Mouse (Mus musculus): ENCODE results near the gene Nsdhl.

DNA sequence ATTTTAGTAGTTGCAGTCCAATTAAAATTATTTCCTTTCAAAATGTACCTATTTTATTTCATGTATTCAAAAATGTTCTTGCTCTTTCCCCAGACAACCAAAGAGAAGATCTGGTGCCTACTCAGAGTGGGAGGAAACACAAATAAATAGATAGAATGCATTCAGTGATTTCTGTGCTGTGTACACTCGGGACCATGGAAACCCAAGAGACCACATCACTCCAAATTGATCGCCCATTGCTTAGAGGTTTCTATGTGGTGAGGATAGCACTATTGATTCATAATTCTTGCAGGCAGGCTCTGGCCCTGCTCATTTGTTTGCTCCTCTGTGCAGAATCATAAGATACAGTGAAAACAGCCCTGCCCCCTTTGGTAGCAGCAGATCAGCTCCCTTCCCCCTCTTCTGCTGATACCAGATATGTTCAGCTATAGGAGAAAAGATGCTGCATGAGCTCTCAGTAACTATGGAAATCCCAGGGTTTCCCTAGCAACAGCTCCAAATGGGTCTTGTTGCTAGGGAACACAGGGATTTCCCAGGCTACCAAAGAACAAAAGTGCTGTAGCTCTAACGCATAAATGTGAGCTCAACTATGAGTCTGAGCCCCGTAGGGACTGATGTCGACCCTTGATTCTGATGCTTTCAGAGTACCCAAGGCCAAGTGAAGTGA, 22.8 kb upstream of the Nsdhl start:
- TF ChIP-seq CTCF (IDR thresholded peaks at IDR 0.05; ENCODE audit: low read depth, low read length) (no peak), POLR2A (IDR thresholded peaks at IDR 0.05; ENCODE audit: insufficient read depth, low read length) (no peak)
